Mouse (Mus musculus): Measurements from ENCODE around the gene Pmel. TPM values are rescaled to one million over a fixed set of nuclear protein-coding genes. Genes with fewer than 3 reads are reported as not detected.
"Not testable (repeated sequence)": the region's sequence is repeated elsewhere in the genome, so short reads cannot be mapped to it uniquely, and the experiment has no call there.

The Pmel gene
- polyA plus RNA-seq, 1 experiment from 2014 or later, result 4.0 TPM

GRCm38 (mm10) chr10:128697072-128697725, 6.8 kb upstream of the Pmel start:
- Histone ChIP-seq H3K27ac (ENCODE audit: low read depth, low read length) (no peak overlapping the region), H3K4me1 (ENCODE audit: control insufficient read depth, insufficient read depth, low read length) (peaks cover 4% of the 10 kb centered on the region; the same call in 1 of the 2 replicates), H3K9ac (ENCODE audit: low read length) (no peak overlapping the region), H3K4me2 (ENCODE audit: low read depth) (no peak overlapping the region; the same call in 1 of the 2 replicates), H3K9me3 (ENCODE audit: control insufficient read depth, low read length) (no peaks in the 10 kb centered on the region), H3K36me3 (ENCODE audit: control insufficient read depth, insufficient read depth, low read length) (peaks cover 4% of the 10 kb centered on the region; the same call in 1 of the 2 replicates), H3K4me3 (ENCODE audit: low read depth, low read length) (no peak overlapping the region), H3K27me3 (ENCODE audit: control insufficient read depth, insufficient read depth, low read length) (no peaks in the 10 kb centered on the region)
- DNase-seq (ENCODE audit: low spot score) (no peak), ATAC-seq (ENCODE audit: insufficient read depth, low FRiP score, low TSS enrichment) (no peak)
- 90% methylated on average over 6 of the region's 6 CpGs for WGBS

- 86% methylated on average over 5 of the region's 5 CpGs for WGBS
- no peaks in the 10 kb centered on the region for H3K9me3 ChIP-seq (ENCODE audit: control insufficient read depth, low read length)
- H3K4me1 ChIP-seq (ENCODE audit: control insufficient read depth, insufficient read depth, low read length), result peaks cover 8% of the 10 kb centered on the region
- H3K4me2 ChIP-seq (ENCODE audit: low read depth), result no peak overlapping the region
- H3K9ac ChIP-seq (ENCODE audit: low read length), result no peak overlapping the region
- no peak overlapping the region for H3K4me3 ChIP-seq (ENCODE audit: low read depth, low read length)
- no peak for ATAC-seq (ENCODE audit: insufficient read depth, low FRiP score, low TSS enrichment)
- no peak overlapping the region for H3K27ac ChIP-seq (ENCODE audit: low read depth, low read length)
- peaks cover 4% of the 10 kb centered on the region; the same call in 1 of the 2 replicates for H3K36me3 ChIP-seq (ENCODE audit: control insufficient read depth, insufficient read depth, low read length)
- no peaks in the 10 kb centered on the region for H3K27me3 ChIP-seq (ENCODE audit: control insufficient read depth, insufficient read depth, low read length)
- no peak for DNase-seq (ENCODE audit: low spot score)
Measured at GRCm38 (mm10) chr10:128699006-128699405, 5.0 kb upstream of the Pmel start.

GRCm38 (mm10) chr10:128699611-128700010, 4.4 kb upstream of the Pmel start:
- Histone ChIP-seq H3K4me2 (ENCODE audit: low read depth) (no peak overlapping the region), H3K9ac (ENCODE audit: low read length) (no peak overlapping the region), H3K4me1 (ENCODE audit: control insufficient read depth, insufficient read depth, low read length) (peaks cover 8% of the 10 kb centered on the region), H3K9me3 (ENCODE audit: control insufficient read depth, low read length) (no peaks in the 10 kb centered on the region), H3K27me3 (ENCODE audit: control insufficient read depth, insufficient read depth, low read length) (no peaks in the 10 kb centered on the region), H3K36me3 (ENCODE audit: control insufficient read depth, insufficient read depth, low read length) (peaks cover 4% of the 10 kb centered on the region; the same call in 1 of the 2 replicates), H3K4me3 (ENCODE audit: low read depth, low read length) (no peak overlapping the region), H3K27ac (ENCODE audit: low read depth, low read length) (no peak overlapping the region)
- DNase-seq (ENCODE audit: low spot score), result no peak
- no peak for ATAC-seq (ENCODE audit: insufficient read depth, low FRiP score, low TSS enrichment)
- 88% methylated on average over 11 of the region's 11 CpGs for WGBS

GRCm38 (mm10) chr10:128700712-128701111, 3.3 kb upstream of the Pmel start:
- no peak overlapping the region for H3K9ac ChIP-seq (ENCODE audit: low read length)
- WGBS, result 92% methylated on average over 5 of the region's 5 CpGs
- no peak overlapping the region for H3K4me3 ChIP-seq (ENCODE audit: low read depth, low read length)
- H3K4me1 ChIP-seq (ENCODE audit: control insufficient read depth, insufficient read depth, low read length), result peaks cover 5% of the 10 kb centered on the region
- H3K36me3 ChIP-seq (ENCODE audit: control insufficient read depth, insufficient read depth, low read length), result peaks cover 4% of the 10 kb centered on the region; the same call in 1 of the 2 replicates
- DNase-seq (ENCODE audit: low spot score), result no peak
- H3K27ac ChIP-seq (ENCODE audit: low read depth, low read length), result no peak overlapping the region
- H3K9me3 ChIP-seq (ENCODE audit: control insufficient read depth, low read length), result no peaks in the 10 kb centered on the region
- no peaks in the 10 kb centered on the region for H3K27me3 ChIP-seq (ENCODE audit: control insufficient read depth, insufficient read depth, low read length)
- no peak for ATAC-seq (ENCODE audit: insufficient read depth, low FRiP score, low TSS enrichment)
- H3K4me2 ChIP-seq (ENCODE audit: low read depth), result no peak overlapping the region

- Histone ChIP-seq H3K36me3 (ENCODE audit: control insufficient read depth, insufficient read depth, low read length) (peaks cover 4% of the 10 kb centered on the region; the same call in 1 of the 2 replicates), H3K27me3 (ENCODE audit: control insufficient read depth, insufficient read depth, low read length) (no peaks in the 10 kb centered on the region)
- whole genome bisulfite sequencing, result 87% methylated on average over 6 of the region's 6 CpGs
Measured at GRCm38 (mm10) chr10:128702328-128703007, 1.5 kb upstream of the Pmel start.

GRCm38 (mm10) chr10:128704491-128705316, 709 bp downstream of the Pmel start, which contains the start of gene Cdk2:
Gene Cdk2 (minus strand): TSS chr10:128705031.
- Histone ChIP-seq H3K4me3 (ENCODE audit: low read depth, low read length) (peak within 1 kb of the TSS; percentile 78), H3K27ac (ENCODE audit: low read depth, low read length) (peak within 1 kb of the TSS; percentile 82), H3K27me3 (ENCODE audit: control insufficient read depth, insufficient read depth, low read length) (no peaks in the 10 kb centered on the region), H3K9ac (ENCODE audit: low read length) (peak within 1 kb of the TSS; percentile 76), H3K36me3 (ENCODE audit: control insufficient read depth, insufficient read depth, low read length) (0 out of 2 replicates have a peak, but pooled peaks cover 2% of the 10 kb centered on the region), H3K4me1 (ENCODE audit: control insufficient read depth, insufficient read depth, low read length) (peaks cover 5% of the 10 kb centered on the region), H3K4me2 (ENCODE audit: low read depth) (peak within 1 kb of the TSS; percentile 79), H3K9me3 (ENCODE audit: control insufficient read depth, low read length) (no peaks in the 10 kb centered on the region)
- peak; percentile 95 for ATAC-seq (ENCODE audit: insufficient read depth, low FRiP score, low TSS enrichment)
- peak; percentile 96 for DNase-seq (ENCODE audit: low spot score)
- WGBS, result 0% methylated on average over 62 of the region's 62 CpGs

More at GRCm38 (mm10) chr10:128702328-128703007, 1.5 kb upstream of the Pmel start:
- DNase-seq (ENCODE audit: low spot score) (no peak), ATAC-seq (ENCODE audit: insufficient read depth, low FRiP score, low TSS enrichment) (no peak)
- Histone ChIP-seq H3K27ac (ENCODE audit: low read depth, low read length) (no peak overlapping the region), H3K9me3 (ENCODE audit: control insufficient read depth, low read length) (no peaks in the 10 kb centered on the region), H3K4me3 (ENCODE audit: low read depth, low read length) (no peak overlapping the region), H3K4me1 (ENCODE audit: control insufficient read depth, insufficient read depth, low read length) (peaks cover 5% of the 10 kb centered on the region), H3K4me2 (ENCODE audit: low read depth) (no peak overlapping the region), H3K9ac (ENCODE audit: low read length) (no peak overlapping the region)

GRCm38 (mm10) chr10:128705317-128705693, 1.3 kb downstream of the Pmel start:
- Histone ChIP-seq H3K36me3 (ENCODE audit: control insufficient read depth, insufficient read depth, low read length) (0 out of 2 replicates have a peak, but pooled peaks cover 2% of the 10 kb centered on the region), H3K9ac (ENCODE audit: low read length) (peak overlapping the region; percentile 76; the same call in 1 of the 2 replicates), H3K27ac (ENCODE audit: low read depth, low read length) (no peak overlapping the region), H3K9me3 (ENCODE audit: control insufficient read depth, low read length) (no peaks in the 10 kb centered on the region), H3K4me2 (ENCODE audit: low read depth) (peak overlapping the region; percentile 79), H3K4me3 (ENCODE audit: low read depth, low read length) (peak overlapping the region; percentile 78), H3K27me3 (ENCODE audit: control insufficient read depth, insufficient read depth, low read length) (no peaks in the 10 kb centered on the region), H3K4me1 (ENCODE audit: control insufficient read depth, insufficient read depth, low read length) (peaks cover 5% of the 10 kb centered on the region)
- DNase-seq (ENCODE audit: low spot score) (no peak), ATAC-seq (ENCODE audit: insufficient read depth, low FRiP score, low TSS enrichment) (peak; percentile 46)
- 9% methylated on average over 11 of the region's 11 CpGs for WGBS

- H3K4me1 ChIP-seq (ENCODE audit: control insufficient read depth, insufficient read depth, low read length); H3K27me3 ChIP-seq (ENCODE audit: control insufficient read depth, insufficient read depth, low read length); H3K36me3 ChIP-seq (ENCODE audit: control insufficient read depth, insufficient read depth, low read length); H3K27ac ChIP-seq (ENCODE audit: low read depth, low read length); H3K9ac ChIP-seq (ENCODE audit: low read length); H3K4me2 ChIP-seq (ENCODE audit: low read depth); ATAC-seq (ENCODE audit: insufficient read depth, low FRiP score, low TSS enrichment); H3K9me3 ChIP-seq (ENCODE audit: control insufficient read depth, low read length); H3K4me3 ChIP-seq (ENCODE audit: low read depth, low read length); DNase-seq (ENCODE audit: low spot score): not testable (repeated sequence)
- WGBS, result 97% methylated on average over 7 of the region's 7 CpGs
Measured at GRCm38 (mm10) chr10:128711318-128711717, 7.3 kb downstream of the Pmel start.
